Mouse (Mus musculus) intestine, postnatal 0 days (tissue): ENCODE data around the gene Cenpa. TPM values are rescaled to one million over a fixed set of nuclear protein-coding genes. Genes with fewer than 3 reads are reported as not detected.

Experiments
- ATAC-seq: fragments of 200-750 bp; cut with Nextera tagmentation; 2 replicates; pipeline ENCODE4 v1.8.0; 2017; ENCODE audit warnings: mild to moderate bottlenecking, moderate TSS enrichment, moderate library complexity
- H3K27ac ChIP-seq: fragments of 300-500 bp; sonication (generic); 2 replicates; pipeline ENCODE4 v1.5.1; 2014; ENCODE audit warnings: mild to moderate bottlenecking, low read depth, low read length, moderate library complexity
- H3K27me3 ChIP-seq: fragments of 300-500 bp; sonication (generic); replicated peaks from 2 replicates; pipeline ENCODE4 v1.6.1; 2014; ENCODE audit warnings: low read length, mixed read lengths; ENCODE audit not compliant: control insufficient read depth, insufficient read depth
- H3K36me3 ChIP-seq: fragments of 300-500 bp; sonication (generic); 2 replicates; pipeline ENCODE4 v1.6.1; 2014; ENCODE audit warnings: mild to moderate bottlenecking, moderate library complexity; ENCODE audit not compliant: control insufficient read depth, insufficient read depth
- H3K4me1 ChIP-seq: fragments of 300-500 bp; sonication (generic); replicated peaks from 2 replicates; pipeline ENCODE4 v1.6.1; 2014; ENCODE audit warnings: antibody characterized with exemption, low read length, mixed read lengths; ENCODE audit not compliant: control insufficient read depth, insufficient read depth
- H3K4me2 ChIP-seq: fragments of 300-500 bp; sonication (generic); replicated peaks from 2 replicates; pipeline ENCODE4 v1.6.1; 2014; ENCODE audit warnings: low read depth, mild to moderate bottlenecking, moderate library complexity
- H3K4me3 ChIP-seq: fragments of 300-500 bp; sonication (generic); 2 replicates; pipeline ENCODE4 v1.5.1; 2014; ENCODE audit warnings: low read depth, low read length
- H3K9ac ChIP-seq: fragments of 300-500 bp; sonication (generic); 2 replicates; pipeline ENCODE4 v1.6.1; 2014; ENCODE audit warnings: mild to moderate bottlenecking, low read depth, low read length
- H3K9me3 ChIP-seq: fragments of 300-500 bp; sonication (generic); 2 replicates; pipeline ENCODE4 v1.6.1; 2016; ENCODE audit warnings: mixed run types; ENCODE audit not compliant: control insufficient read depth
- CTCF ChIP-seq: sonication (generic); IDR thresholded peaks from 2 replicates; pipeline ENCODE4 v1.5.1; 2016; ENCODE audit warnings: low read depth, mild to moderate bottlenecking, control low read depth, antibody characterized with exemption, moderate library complexity
- WGBS: fragments of 180-500 bp; shearing (Covaris S2); extraction: QIAGEN DNeasy Blood & Tissue Kit; methylation state at CpG from one replicate; pipeline ENCODE4 v1.1.7; 2014; 5-methylcytosine and 5-hydroxymethylcytosine counted together
- polyA plus RNA-seq: library from polyadenylated mRNA; unstranded; fragments of >200 nt; fragmentation: Nextera tagmentation; extraction: Ambion mirVana; gene quantifications from 2 replicates; pipeline ENCODE4 v1.2.1, GENCODE M21; 2015

Gene Cenpa
- polyA plus RNA-seq, 1 experiment from 2014 or later, result 79.2 TPM

- no peak for TF ChIP-seq CTCF
- no peak for ATAC-seq
- no peaks in the 10 kb centered on the region for H3K27me3 ChIP-seq
- H3K9me3 ChIP-seq, result no peaks in the 10 kb centered on the region
- H3K4me2 ChIP-seq, result no peak overlapping the region
- no peaks in the 10 kb centered on the region for H3K4me1 ChIP-seq
- no peak overlapping the region for H3K4me3 ChIP-seq
- H3K27ac ChIP-seq, result no peak overlapping the region
- peaks cover 39% of the 10 kb centered on the region for H3K36me3 ChIP-seq
- 89% methylated on average over 4 of the region's 4 CpGs for WGBS
- H3K9ac ChIP-seq, result no peak overlapping the region
Observed at GRCm38 (mm10) chr5:30659042-30659441, 7.5 kb upstream of the Cenpa start.

- H3K4me3 ChIP-seq, result no peak overlapping the region
- no peaks in the 10 kb centered on the region for H3K4me1 ChIP-seq
- H3K27ac ChIP-seq, result no peak overlapping the region
- H3K9ac ChIP-seq, result no peak overlapping the region
- no peak for TF ChIP-seq CTCF
- H3K9me3 ChIP-seq, result no peaks in the 10 kb centered on the region
- no peak overlapping the region for H3K4me2 ChIP-seq
- WGBS, result 87% methylated on average over 1 of the region's 1 CpGs
- ATAC-seq, result no peak
- H3K27me3 ChIP-seq, result no peaks in the 10 kb centered on the region
- H3K36me3 ChIP-seq, result peaks cover 31% of the 10 kb centered on the region
Observed at GRCm38 (mm10) chr5:30660278-30660677, 6.3 kb upstream of the Cenpa start.

GRCm38 (mm10) chr5:30660813-30661212, 5.8 kb upstream of the Cenpa start:
- 78% methylated on average over 5 of the region's 5 CpGs for WGBS
- Histone ChIP-seq H3K27ac (no peak overlapping the region), H3K9me3 (no peaks in the 10 kb centered on the region), H3K4me2 (no peak overlapping the region), H3K4me3 (no peak overlapping the region), H3K36me3 (peaks cover 26% of the 10 kb centered on the region), H3K4me1 (no peaks in the 10 kb centered on the region), H3K27me3 (no peaks in the 10 kb centered on the region), H3K9ac (no peak overlapping the region)
- no peak for ATAC-seq
- TF ChIP-seq CTCF, result no peak

- Histone ChIP-seq H3K4me1 (no peaks in the 10 kb centered on the region), H3K9ac (no peak overlapping the region), H3K4me2 (no peak overlapping the region), H3K36me3 (no peaks in the 10 kb centered on the region), H3K4me3 (no peak overlapping the region), H3K27me3 (no peaks in the 10 kb centered on the region), H3K9me3 (no peaks in the 10 kb centered on the region), H3K27ac (no peak overlapping the region)
- no peak for ATAC-seq
- WGBS, result 89% methylated on average over 9 of the region's 9 CpGs
- no peak for TF ChIP-seq CTCF
Observed at GRCm38 (mm10) chr5:30665360-30665759, 1.2 kb upstream of the Cenpa start.

- TF ChIP-seq CTCF, result no peak
- H3K9ac ChIP-seq, result peak overlapping the region; percentile 45; the same call in 1 of the 2 replicates
- H3K9me3 ChIP-seq, result no peaks in the 10 kb centered on the region
- no peaks in the 10 kb centered on the region for H3K27me3 ChIP-seq
- H3K4me2 ChIP-seq, result peak overlapping the region; percentile 83
- H3K4me1 ChIP-seq, result no peaks in the 10 kb centered on the region
- H3K4me3 ChIP-seq, result peak overlapping the region; percentile 74
- 39% methylated on average over 6 of the region's 6 CpGs for WGBS
- no peaks in the 10 kb centered on the region for H3K36me3 ChIP-seq
- peak overlapping the region; percentile 72 for H3K27ac ChIP-seq
- ATAC-seq, result no peak
Observed at GRCm38 (mm10) chr5:30665968-30666367, 609 bp upstream of the Cenpa start.

- peak overlapping the region; percentile 74 for H3K4me3 ChIP-seq
- H3K4me1 ChIP-seq, result no peaks in the 10 kb centered on the region
- peak overlapping the region; percentile 53 for H3K9ac ChIP-seq
- ATAC-seq, result no peak
- TF ChIP-seq CTCF, result no peak
- peaks cover 4% of the 10 kb centered on the region; the same call in 1 of the 2 replicates for H3K36me3 ChIP-seq
- WGBS, result under 1% methylated on average over 13 of the region's 13 CpGs
- no peaks in the 10 kb centered on the region for H3K9me3 ChIP-seq
- no peak overlapping the region for H3K27ac ChIP-seq
- H3K27me3 ChIP-seq, result no peaks in the 10 kb centered on the region
- peak overlapping the region; percentile 83 for H3K4me2 ChIP-seq
Observed at GRCm38 (mm10) chr5:30667215-30667614, 638 bp downstream of the Cenpa start.

GRCm38 (mm10) chr5:30667686-30668085, 1.1 kb downstream of the Cenpa start:
- H3K4me2 ChIP-seq, result peak overlapping the region; percentile 83
- H3K9me3 ChIP-seq, result no peaks in the 10 kb centered on the region
- no peaks in the 10 kb centered on the region for H3K27me3 ChIP-seq
- H3K36me3 ChIP-seq, result peaks cover 8% of the 10 kb centered on the region; the same call in 1 of the 2 replicates
- H3K4me1 ChIP-seq, result no peaks in the 10 kb centered on the region
- peak overlapping the region; percentile 74 for H3K4me3 ChIP-seq
- 5% methylated on average over 3 of the region's 3 CpGs for WGBS
- no peak overlapping the region for H3K27ac ChIP-seq
- TF ChIP-seq CTCF, result no peak
- peak overlapping the region; percentile 53 for H3K9ac ChIP-seq
- no peak for ATAC-seq
